Mouse (Mus musculus): ENCODE results near the gene Fars2. TPM values are rescaled to one million over a fixed set of nuclear protein-coding genes. Genes with fewer than 3 reads are reported as not detected.

Gene Fars2
- polyA plus RNA-seq (2014; fragmentation: Illumina TruSeq; extraction: RNeasy Lipid Tissue Mini Kit (QIAGEN cat#74804); ENCODE audit: insufficient read depth, low read depth, low replicate concordance), result 21.1 TPM

GRCm38 (mm10) chr13:36117143-36118014 lies at the start of gene Fars2, which contains the start of gene Lyrm4:
TSS of gene Fars2 (plus strand) at chr13:36117412.
TSS of gene Lyrm4 (minus strand) at chr13:36117526.

GRCm38 (mm10) chr13:36734731-36735571 lies 617.7 kb downstream of the Fars2 start, which contains the start of gene Nrn1:
TSS of gene Nrn1 (minus strand) at chr13:36735131.

Other genes with a start within 250 kb of the Fars2 start
- 6.3 TPM for gene Rpp40, start 211.1 kb upstream of the Fars2 start, polyA plus RNA-seq (2014; fragmentation: Illumina TruSeq; extraction: RNeasy Lipid Tissue Mini Kit (QIAGEN cat#74804); ENCODE audit: insufficient read depth, low read depth, low replicate concordance)
- 0.09 TPM for gene Ppp1r3g, start 158.6 kb upstream of the Fars2 start, polyA plus RNA-seq (2014; fragmentation: Illumina TruSeq; extraction: RNeasy Lipid Tissue Mini Kit (QIAGEN cat#74804); ENCODE audit: insufficient read depth, low read depth, low replicate concordance)
- gene Lyrm4, start 114 bp downstream of the Fars2 start, polyA plus RNA-seq (2014; fragmentation: Illumina TruSeq; extraction: RNeasy Lipid Tissue Mini Kit (QIAGEN cat#74804); ENCODE audit: insufficient read depth, low read depth, low replicate concordance), result 10.1 TPM